Mouse (Mus musculus) liver, embryonic 16.5 days (tissue): Measurements from ENCODE around the gene Adgrl3. TPM values are rescaled to one million over a fixed set of nuclear protein-coding genes. Genes with fewer than 3 reads are reported as not detected.

Experiments
- ATAC-seq: fragments of 200-750 bp; cut with Nextera tagmentation; 2 replicates; pipeline ENCODE4 v1.8.0; 2017; ENCODE audit warnings: low read depth, mild to moderate bottlenecking, moderate number of reproducible peaks, moderate library complexity
- H3K27ac ChIP-seq: fragments of 300-500 bp; sonication (generic); 2 replicates; pipeline ENCODE4 v1.5.1; 2014; ENCODE audit warnings: mild to moderate bottlenecking, low read length
- H3K27me3 ChIP-seq: fragments of 300-500 bp; sonication (generic); 2 replicates; pipeline ENCODE4 v1.6.1; 2014; ENCODE audit warnings: low read depth, low read length, mixed read lengths; ENCODE audit not compliant: control insufficient read depth, insufficient read depth
- H3K36me3 ChIP-seq: fragments of 300-500 bp; sonication (generic); 2 replicates; pipeline ENCODE4 v1.6.1; 2014; ENCODE audit warnings: mild to moderate bottlenecking; ENCODE audit not compliant: control insufficient read depth, insufficient read depth
- H3K4me1 ChIP-seq: fragments of 300-500 bp; sonication (generic); 2 replicates; pipeline ENCODE4 v1.6.1; 2014; ENCODE audit warnings: low read depth, low read length, mixed read lengths; ENCODE audit not compliant: control insufficient read depth
- H3K4me2 ChIP-seq: fragments of 300-500 bp; sonication (generic); 2 replicates; pipeline ENCODE4 v1.6.1; 2014; ENCODE audit warnings: low read depth, low read length, mixed read lengths
- H3K4me3 ChIP-seq: fragments of 300-500 bp; sonication (generic); 2 replicates; pipeline ENCODE4 v1.5.1; 2014; ENCODE audit warnings: low read depth, mild to moderate bottlenecking, low read length
- H3K9ac ChIP-seq: fragments of 300-500 bp; sonication (generic); 2 replicates; pipeline ENCODE4 v1.6.1; 2014; ENCODE audit warnings: low read depth, low read length
- H3K9me3 ChIP-seq: fragments of 300-500 bp; sonication (generic); replicated peaks from 2 replicates; pipeline ENCODE4 v1.6.1; 2016; ENCODE audit warnings: low read length; ENCODE audit not compliant: control insufficient read depth
- WGBS: fragments of 180-500 bp; shearing (Covaris S2); extraction: QIAGEN DNeasy Blood & Tissue Kit; methylation state at CpG from one replicate; pipeline ENCODE4 v1.1.7; 2014; ENCODE audit not compliant: insufficient replicate concordance; 5-methylcytosine and 5-hydroxymethylcytosine counted together
- polyA plus RNA-seq: library from polyadenylated mRNA; unstranded; fragments of >200 nt; fragmentation: Nextera tagmentation; extraction: Ambion mirVana; gene quantifications from 2 replicates; pipeline ENCODE4 v1.2.1, GENCODE M21; 2015

Gene Adgrl3
- polyA plus RNA-seq, 1 experiment from 2014 or later: 0.89 TPM

DNA sequence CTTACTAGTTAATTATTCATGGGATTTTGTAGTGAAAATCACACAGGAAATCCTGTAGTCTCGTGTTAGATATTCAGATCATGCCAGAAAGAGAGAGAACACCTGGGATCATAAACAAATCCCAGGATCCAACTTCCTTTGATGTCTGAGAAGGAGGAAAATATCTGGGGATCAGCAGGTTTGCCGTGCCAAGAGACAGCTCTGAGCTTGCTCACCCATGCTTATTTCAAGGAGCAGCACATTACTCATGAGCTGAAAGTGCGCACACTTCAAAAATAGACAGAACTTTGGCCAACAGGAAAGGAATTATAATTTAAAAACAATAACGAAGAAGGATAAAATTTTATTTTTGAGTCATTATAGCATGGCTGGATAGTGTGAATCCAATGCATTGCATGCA lies 446.0 kb downstream of the Adgrl3 start:
- ATAC-seq: no peak
- Histone ChIP-seq H3K27me3 (no peaks in the 10 kb centered on the region), H3K4me3 (no peak overlapping the region), H3K9me3 (no peaks in the 10 kb centered on the region), H3K36me3 (no peaks in the 10 kb centered on the region), H3K4me1 (no peaks in the 10 kb centered on the region), H3K9ac (no peak overlapping the region), H3K27ac (no peak overlapping the region), H3K4me2 (no peak overlapping the region)
- WGBS: 64% methylated on average over 4 of the region's 4 CpGs

DNA sequence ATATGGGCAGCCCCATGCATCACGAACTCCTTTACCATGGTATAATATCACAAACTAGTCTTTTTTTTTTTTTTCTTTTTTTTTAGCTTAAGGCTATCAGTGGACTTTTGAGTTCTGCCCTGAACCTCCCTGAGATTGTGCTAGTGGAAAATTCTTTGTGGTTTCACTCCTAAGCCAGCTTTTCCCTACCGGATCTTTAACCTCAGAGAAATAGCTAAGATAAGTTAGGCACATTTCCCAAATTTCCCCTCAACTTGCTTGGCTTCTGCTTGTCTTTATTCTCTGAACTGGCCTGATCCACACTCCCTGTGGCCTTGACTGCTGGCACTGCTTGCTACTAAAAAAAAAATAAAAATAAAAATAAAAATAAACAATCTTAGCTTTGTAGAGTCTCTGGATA lies 454.7 kb downstream of the Adgrl3 start:
- Histone ChIP-seq H3K27me3 (no peaks in the 10 kb centered on the region), H3K27ac (no peak overlapping the region), H3K4me1 (no peaks in the 10 kb centered on the region), H3K9ac (no peak overlapping the region), H3K4me2 (no peak overlapping the region), H3K36me3 (no peaks in the 10 kb centered on the region), H3K9me3 (no peaks in the 10 kb centered on the region), H3K4me3 (no peak overlapping the region)
- ATAC-seq: no peak
- whole genome bisulfite sequencing: 67% methylated on average over 2 of the region's 2 CpGs

DNA sequence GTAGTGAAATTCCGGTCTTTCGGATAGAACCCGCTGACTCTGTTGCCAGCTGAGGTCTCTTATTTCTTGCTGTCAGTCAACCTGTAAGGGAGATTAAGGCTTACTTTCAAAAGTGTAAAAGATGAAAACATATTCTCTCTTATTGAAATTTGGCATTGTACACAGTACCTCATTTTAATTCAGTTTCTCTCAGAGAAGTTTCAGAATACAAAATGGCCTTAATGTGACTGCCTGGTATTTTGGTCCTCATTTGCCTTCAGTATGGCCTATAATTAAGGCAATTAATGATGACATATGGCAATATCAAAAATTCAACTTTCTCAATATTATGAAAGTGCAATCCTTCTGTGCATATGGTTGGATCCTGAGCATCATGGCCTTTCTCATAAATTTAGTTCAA lies 455.5 kb downstream of the Adgrl3 start:
- Histone ChIP-seq H3K9me3 (no peaks in the 10 kb centered on the region), H3K4me2 (no peak overlapping the region), H3K36me3 (no peaks in the 10 kb centered on the region), H3K4me3 (no peak overlapping the region), H3K4me1 (no peaks in the 10 kb centered on the region), H3K27me3 (no peaks in the 10 kb centered on the region), H3K9ac (no peak overlapping the region), H3K27ac (no peak overlapping the region)
- no peak for ATAC-seq
- WGBS: 87% methylated on average over 3 of the region's 3 CpGs

DNA sequence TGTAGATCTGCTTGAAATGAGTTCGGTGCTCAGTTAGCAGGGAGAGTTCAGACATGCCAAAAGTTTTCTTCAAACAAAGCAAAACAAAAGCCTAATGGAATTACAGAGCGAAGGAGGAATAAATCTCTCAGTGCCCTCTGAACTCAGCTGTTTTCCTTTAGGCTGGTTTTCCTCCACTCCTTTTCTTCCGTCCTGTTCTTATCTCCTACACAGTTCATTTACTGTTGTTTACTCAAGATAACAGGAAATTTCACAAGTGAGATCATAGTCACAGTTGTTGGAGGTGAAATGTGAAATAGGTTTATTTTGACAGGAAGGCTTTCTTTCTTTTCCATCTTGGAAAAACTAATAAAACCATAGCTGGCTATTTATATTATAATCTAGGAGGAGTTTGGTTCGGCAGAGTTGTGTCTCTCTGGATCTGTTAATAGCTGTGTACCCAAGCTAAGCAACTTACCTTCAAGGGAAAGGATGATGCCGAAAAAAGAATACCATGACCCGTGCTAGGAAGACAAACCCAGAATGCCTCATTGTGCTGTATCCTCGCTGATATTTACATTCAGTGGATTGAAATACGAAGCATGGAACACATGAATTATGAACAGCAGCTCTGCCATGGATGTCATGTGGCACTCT lies 456.2 kb downstream of the Adgrl3 start:
- Histone ChIP-seq H3K4me3 (no peak overlapping the region), H3K9me3 (no peaks in the 10 kb centered on the region), H3K27ac (no peak overlapping the region), H3K27me3 (no peaks in the 10 kb centered on the region), H3K4me2 (no peak overlapping the region), H3K4me1 (no peaks in the 10 kb centered on the region), H3K36me3 (no peaks in the 10 kb centered on the region), H3K9ac (no peak overlapping the region)
- no peak for ATAC-seq
- WGBS: 36% methylated on average over 8 of the region's 8 CpGs

DNA sequence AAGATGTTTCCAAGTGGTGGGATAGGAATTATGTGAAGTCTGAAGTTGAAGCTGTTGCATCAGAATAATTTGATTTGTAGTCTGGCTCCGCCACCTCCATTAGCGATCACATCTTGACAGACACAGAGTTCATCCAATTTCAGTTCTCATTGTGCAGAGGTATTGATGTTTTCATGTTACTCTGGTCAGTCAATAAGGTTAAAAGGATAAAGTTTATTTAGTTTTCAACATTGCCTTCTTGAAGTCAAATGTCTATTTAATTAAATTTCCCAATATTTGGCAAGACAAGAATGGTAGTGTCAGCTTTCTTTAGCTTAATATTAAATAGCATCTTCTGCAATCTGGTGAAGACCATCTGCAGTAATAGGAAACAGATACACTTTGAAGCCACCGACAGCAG lies 461.0 kb downstream of the Adgrl3 start:
- Histone ChIP-seq H3K4me2 (no peak overlapping the region), H3K36me3 (no peaks in the 10 kb centered on the region), H3K4me3 (no peak overlapping the region), H3K27me3 (no peaks in the 10 kb centered on the region), H3K27ac (no peak overlapping the region), H3K9me3 (no peaks in the 10 kb centered on the region), H3K4me1 (no peaks in the 10 kb centered on the region), H3K9ac (no peak overlapping the region)
- WGBS: 68% methylated on average over 3 of the region's 3 CpGs
- no peak for ATAC-seq

DNA sequence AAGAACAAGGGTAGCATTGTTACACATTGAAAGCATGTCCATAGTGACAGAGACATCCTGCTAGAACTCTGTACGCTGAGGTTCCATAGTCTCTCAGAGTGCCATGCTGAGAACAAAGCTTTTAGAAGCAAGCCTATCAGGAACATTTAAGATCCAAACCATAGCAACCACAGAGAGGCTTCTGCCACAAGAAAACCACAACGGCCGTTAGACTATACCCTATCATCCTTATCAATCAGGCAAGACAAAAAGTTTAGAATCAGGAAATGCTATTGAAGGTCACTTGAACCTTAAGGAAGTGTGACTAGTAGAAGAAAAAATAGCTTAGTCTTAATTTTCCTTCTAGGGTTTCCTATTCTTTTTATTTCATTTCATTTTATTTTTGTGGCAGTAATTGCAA lies 464.0 kb downstream of the Adgrl3 start:
- Histone ChIP-seq H3K27me3 (no peaks in the 10 kb centered on the region), H3K27ac (no peak overlapping the region), H3K9me3 (no peaks in the 10 kb centered on the region), H3K4me3 (no peak overlapping the region), H3K4me1 (no peaks in the 10 kb centered on the region), H3K36me3 (no peaks in the 10 kb centered on the region), H3K4me2 (no peak overlapping the region), H3K9ac (no peak overlapping the region)
- ATAC-seq: no peak
- WGBS: 11% methylated on average over 3 of the region's 3 CpGs

DNA sequence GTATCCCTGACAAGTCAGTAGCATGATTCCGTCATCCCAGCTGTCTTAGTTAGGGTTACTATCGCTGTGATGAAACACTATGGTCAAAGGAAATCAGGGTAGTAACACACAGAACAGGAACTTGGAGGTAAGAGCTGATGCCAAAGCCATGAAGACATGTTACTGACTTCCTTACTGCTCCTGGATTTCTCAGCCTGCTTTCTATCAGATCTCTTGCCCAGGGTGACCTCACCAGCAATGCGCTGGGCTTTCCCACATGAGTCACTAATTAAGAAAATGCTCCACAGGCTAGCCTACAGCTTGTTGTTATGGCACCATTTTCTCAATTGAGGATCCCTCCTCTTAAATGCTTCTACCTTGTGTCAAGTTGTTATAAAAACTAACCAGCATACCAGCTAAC lies 481.1 kb downstream of the Adgrl3 start:
- no peak overlapping the region for H3K27ac ChIP-seq
- no peaks in the 10 kb centered on the region for H3K4me1 ChIP-seq
- no peak overlapping the region for H3K4me2 ChIP-seq
- 69% methylated on average over 3 of the region's 3 CpGs for WGBS
- no peaks in the 10 kb centered on the region for H3K27me3 ChIP-seq
- H3K9ac ChIP-seq: no peak overlapping the region
- no peaks in the 10 kb centered on the region for H3K36me3 ChIP-seq
- no peaks in the 10 kb centered on the region for H3K9me3 ChIP-seq
- H3K4me3 ChIP-seq: no peak overlapping the region
- ATAC-seq: no peak

DNA sequence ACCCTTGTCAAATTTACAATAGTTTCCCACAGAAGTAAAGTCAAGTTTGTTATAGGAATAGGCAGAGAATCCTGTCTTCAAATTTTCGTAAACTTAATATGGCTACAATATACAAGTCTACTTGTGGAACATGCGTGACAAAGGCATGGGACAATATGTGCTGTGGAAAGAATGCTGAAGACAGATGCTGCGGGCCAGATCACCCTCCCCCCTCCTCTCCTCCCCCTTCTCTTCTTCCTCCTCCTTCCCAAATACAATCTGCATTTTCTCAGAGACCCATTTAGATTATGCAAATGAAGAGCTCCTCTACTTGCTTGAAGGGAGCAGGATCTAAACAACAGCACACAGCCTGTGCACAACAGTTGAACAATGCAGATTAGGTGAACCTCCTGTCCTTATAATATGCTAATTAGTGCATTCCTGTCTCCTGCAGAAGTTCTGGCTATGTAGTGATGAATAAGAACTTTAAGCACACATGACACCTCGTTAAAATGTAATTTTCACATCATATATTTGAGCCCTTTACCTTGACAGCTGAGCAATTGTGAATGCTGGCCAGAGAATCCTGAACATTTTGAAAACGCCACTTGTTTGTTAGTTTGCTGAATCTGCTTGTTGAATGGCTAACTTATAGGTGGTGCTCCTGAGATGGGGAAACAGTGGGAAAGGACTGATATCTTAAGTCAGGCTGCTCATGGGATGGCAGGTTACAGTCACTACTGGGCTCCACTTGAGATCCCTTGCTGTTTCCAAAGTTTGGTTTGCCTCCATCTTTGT lies 499.0 kb downstream of the Adgrl3 start:
- Histone ChIP-seq H3K9me3 (no peaks in the 10 kb centered on the region), H3K4me3 (no peak overlapping the region), H3K36me3 (no peaks in the 10 kb centered on the region), H3K4me2 (no peak overlapping the region), H3K4me1 (no peaks in the 10 kb centered on the region), H3K27ac (no peak overlapping the region), H3K9ac (no peak overlapping the region), H3K27me3 (no peaks in the 10 kb centered on the region)
- 41% methylated on average over 5 of the region's 5 CpGs for WGBS
- no peak for ATAC-seq

DNA sequence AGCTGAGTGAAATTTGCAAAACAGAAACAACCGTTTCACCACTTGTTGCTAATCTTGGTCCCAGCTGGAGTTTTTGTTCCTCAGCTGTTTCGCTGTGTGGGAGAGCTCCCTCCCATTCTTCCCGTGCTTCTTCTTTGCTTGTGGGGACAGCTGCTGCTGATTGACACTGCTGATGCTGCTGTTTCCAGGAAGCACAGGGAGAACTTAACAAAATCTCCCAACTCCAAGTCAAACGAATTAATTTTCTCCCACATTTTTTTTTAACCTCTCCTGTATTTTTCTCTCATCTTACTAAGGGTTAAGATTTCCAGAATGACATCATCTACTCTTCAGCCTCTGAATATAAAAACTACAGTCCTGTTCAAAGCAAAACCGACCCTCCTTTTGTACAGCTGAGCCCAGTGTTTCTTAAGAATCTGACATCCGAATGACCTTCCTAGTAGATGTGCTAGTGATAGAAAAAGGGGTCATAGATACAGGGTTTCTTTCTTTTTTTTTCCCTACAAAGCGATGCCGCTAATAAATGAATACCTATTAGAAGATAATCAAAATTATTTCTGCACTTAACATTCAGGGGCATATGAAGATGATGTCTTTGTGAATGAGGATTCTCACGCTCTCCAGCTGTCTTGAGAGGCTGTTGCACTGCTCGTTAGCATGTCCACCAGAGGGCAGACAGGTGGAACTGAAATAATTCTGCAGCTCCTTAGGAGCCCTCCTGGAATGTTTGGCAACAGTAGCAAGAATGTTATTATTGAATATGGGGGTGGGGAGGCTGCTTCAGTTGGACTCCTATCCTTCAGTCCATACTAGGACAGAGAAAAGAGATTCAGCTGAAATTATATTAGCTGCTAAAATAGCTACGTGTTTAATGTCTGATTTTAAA lies 499.8 kb downstream of the Adgrl3 start:
- no peak for ATAC-seq
- no peak overlapping the region for H3K4me2 ChIP-seq
- WGBS: 28% methylated on average over 11 of the region's 11 CpGs

More for the DNA sequence above, 499.8 kb downstream of the Adgrl3 start:
- Histone ChIP-seq H3K4me3 (no peak overlapping the region), H3K9ac (no peak overlapping the region), H3K9me3 (no peaks in the 10 kb centered on the region), H3K36me3 (no peaks in the 10 kb centered on the region), H3K27ac (no peak overlapping the region), H3K27me3 (no peaks in the 10 kb centered on the region), H3K4me1 (no peaks in the 10 kb centered on the region)
